Mouse (Mus musculus): ENCODE data around the gene Mvp.

Mvp gene

DNA sequence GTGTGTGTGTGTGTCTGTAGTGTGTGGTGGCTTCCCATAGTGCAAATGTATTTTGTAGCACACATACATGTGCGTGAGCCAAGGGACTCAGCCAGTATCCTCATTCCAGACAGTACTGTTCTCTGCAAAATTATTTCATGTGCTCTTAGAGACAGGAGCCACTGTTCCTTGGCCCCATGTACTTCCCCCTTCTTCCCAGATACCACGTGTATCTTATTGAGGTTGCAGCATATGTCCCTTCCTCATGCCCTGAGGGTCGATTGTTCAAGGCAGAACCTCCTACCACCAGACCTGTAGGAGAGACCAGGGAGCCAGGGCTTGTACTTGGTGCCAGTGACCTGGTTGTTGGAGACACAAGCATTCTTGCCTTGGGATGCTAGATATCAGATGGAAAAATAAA is 59.3 kb downstream of the Mvp start:
- intact Hi-C loops (cut with DNase I) = no loop called here

DNA sequence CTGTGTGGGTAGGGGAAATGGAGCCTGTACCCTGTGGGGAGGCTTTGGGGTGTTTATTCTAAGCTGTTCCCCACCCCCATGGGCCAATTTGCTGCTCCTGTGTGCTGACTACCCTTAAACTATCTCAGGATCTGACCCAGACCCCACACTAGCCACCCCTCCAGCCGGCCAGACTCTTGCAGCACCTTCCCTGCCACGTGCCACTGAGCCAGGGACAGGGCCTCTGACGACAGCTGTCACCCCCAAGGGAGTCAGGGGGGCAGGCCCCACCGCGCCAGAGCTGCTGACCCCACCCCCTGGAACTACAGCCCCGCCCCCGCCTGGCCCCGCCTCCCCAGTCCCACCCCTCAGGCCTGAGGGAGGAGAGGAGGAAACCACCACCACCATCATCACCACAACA is 61.8 kb downstream of the Mvp start:
- intact Hi-C loops (cut with DNase I) = loop anchor here (5.0 kb wide), 1 partner anchor 150 kb away; no protein-coding TSS in a partner anchor

DNA sequence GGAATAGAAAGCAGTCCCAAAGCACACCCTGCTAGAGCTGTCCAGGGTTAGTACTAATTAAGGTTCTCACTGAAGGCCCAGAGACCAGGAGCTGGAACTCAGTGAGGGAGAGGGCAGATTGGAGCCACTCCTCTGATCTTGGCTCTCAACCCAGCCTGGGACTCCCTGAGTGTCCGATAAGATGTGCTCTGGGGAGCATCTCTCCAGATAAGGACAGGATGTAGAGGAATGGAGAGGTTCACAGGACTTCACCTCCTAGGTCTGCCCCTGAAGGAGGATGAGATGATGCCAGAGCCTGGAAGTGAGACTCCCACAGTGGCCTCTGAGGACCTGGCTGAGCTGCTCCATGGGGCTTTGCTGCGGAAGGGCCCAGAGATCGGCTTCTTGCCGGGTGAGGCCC is 62.7 kb downstream of the Mvp start:
- intact Hi-C loops (cut with DNase I) = loop anchor here (5.0 kb wide), 1 partner anchor 151 kb away; no protein-coding TSS in a partner anchor

DNA sequence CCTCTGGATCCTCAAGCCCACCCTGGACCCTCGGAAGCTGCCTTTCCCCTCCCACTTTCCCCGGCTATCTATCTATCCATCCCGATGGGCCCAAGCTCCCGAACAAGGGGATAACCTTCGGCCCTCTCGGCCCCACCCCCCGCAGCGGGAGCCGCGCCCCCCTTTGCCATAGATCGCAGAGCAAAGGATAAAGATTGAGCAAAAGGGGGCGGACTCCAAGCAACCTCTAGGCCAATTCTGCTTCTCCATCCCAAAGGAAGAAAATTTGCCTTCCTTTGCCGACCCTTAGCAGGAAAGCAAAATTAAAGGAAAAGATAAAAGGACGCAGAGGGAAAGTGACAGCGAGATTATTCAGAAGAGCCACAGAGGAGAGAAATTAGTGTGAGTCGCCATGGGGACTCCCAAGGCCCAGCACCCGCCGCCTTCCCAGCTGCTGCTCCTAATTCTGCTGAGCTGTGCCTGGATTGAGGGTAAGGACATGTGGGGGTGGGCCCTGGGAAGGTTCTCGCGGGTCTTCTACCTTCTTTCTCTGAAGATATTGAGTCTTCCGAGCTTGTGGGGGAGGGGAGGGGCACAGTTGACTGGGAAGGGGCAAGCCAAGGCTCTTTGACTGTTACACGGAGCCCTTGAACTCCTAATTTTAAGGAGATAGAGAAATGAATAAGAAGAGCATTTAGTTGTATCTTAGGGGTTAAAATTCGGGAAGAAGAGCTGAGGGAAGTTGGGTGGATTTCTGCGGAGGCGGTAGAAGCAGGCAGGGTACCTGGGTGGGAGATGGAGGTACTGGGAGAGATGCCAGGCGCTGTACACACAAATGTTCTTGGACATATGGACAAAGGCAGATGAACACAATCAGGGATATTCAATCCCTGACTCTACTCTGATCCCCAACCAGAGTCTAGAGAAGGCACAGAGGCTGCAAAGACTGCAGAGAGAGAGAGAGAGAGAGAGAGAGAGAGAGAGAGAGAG is 63.5 kb downstream of the Mvp start:
- intact Hi-C loops (cut with DNase I) = loop anchor here (5.0 kb wide), 1 partner anchor 151 kb away; no protein-coding TSS in a partner anchor

DNA sequence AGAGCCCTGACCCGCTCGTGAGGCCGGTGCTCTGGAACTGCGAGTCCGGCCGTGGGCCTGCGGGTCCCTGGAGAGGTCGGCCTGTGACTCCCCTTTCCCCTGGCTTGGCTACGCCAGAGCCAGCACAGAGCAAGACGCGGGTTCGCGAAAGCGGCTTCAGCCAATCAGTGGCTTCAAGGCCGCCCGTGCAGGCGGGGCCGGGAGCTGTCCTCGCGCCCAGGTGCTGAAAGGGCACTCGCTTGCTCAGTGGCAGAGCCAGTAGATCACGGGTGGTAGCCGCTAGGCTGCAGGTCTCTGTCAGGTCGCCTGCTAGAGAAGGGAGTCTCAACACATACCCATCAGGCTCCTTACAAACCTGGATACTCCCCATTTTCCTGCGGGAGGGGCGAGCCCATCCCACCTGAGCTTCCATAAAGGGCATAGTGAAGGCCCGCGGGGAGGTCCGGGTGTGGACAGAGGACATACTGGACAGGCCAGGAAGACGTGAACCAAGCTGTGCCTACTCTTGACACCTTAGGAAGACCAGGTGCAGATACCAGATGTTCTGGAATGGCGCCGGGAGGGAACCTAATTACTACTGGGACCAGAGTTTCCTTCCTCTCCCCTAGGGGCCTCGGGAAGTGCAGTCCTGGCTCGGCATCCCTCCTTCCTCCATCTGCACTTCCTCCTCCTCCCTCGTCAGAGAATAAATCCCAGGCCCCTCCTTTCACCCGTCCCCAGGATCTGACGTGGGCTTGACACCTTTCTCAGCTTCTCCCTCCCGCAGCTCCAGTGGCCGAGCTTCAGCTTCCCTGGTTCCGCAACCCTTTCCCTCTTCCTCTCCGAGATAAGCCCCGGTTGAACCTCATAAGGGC is 64.4 kb downstream of the Mvp start, which contains the start of gene Sez6l2:
TSS of gene Sez6l2 (plus strand) at position 771 of the 854 bp plus-strand sequence.
- intact Hi-C loops (cut with DNase I) = loop anchor here (5.0 kb wide), 1 partner anchor 152 kb away; no protein-coding TSS in a partner anchor

DNA sequence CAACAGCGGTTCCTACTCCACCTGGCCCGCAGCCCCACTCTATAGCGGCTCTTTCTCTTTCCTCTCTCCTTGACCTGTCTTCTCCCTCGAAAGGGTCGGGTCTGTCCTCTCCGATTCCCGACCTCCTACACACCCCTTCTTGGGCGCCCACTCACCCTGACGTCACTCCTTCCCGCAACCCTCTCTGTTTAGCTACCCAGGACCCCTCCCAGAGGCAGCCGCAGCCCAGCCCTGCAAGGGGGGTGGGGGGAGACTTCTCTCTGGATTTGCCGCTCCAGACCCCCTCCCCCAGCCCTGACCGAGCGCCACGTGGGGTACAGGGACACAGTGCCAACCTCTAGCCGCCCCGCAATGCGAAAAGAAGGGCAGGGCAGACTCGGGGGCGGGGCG is 65.0 kb downstream of the Mvp start, which contains the start of gene Asphd1:
TSS of gene Asphd1 (minus strand) at position 180 of the 390 bp plus-strand sequence.
- intact Hi-C loops (cut with DNase I) = no loop called here

DNA sequence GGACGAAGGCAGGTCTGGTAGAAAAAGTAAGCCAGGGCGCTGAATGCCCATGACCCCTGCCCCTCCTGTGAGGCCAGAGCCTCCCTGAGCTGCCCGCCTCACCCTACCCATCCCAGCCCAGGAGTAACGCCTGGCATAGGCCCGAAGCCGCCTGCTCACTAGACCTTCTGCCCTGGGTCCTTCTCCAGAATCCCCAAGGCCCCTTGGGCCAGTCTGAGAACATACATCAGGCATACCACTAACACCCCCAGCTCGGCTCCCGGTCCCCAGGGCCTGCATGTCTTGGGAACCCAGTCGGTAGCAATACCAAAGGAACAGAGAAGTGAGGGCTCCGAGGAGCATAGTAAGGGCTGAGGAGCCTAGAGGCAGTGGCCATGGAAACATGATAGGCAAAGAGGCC is 65.8 kb downstream of the Mvp start:
- intact Hi-C loops (cut with DNase I) = no loop called here

DNA sequence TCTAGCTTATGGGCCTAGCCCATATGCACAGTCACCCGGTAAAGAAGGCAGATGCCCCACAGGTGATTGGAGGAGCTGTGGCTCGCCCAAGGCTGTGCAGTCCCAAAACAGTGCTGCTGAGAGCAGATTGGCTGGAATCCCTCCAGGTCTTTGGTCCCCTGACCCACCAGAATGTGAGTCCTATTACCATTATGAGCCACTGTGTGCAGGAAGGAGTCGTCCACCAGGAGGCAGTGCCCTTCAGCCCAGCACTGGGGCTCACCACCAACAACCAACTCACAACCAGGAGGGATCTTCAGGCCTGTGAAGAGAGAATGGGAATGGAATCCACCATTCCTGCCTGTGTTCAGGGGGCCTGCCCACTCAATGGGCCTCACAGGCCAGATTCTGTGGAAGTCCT is 67.9 kb downstream of the Mvp start:
- intact Hi-C loops (cut with DNase I) = no loop called here

DNA sequence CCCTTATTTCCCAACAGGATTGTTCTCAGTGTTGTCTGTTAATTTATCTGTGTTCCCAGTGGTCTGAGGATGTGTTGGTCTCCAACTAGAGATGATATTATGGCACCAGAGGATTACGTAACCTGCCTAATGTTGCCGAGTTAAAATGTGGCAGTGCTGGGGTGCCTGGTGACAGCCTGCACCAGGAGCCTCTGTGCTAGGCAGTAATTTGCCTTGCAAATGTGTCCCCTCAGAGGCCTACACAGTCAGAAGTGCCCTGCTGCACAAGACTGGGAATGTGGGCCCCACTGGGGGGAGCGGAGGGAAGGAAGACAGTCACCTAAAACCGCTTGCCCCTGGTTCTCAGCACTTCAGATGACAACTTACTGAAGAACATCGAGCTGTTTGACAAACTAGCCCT is 72.6 kb downstream of the Mvp start:
- intact Hi-C loops (cut with DNase I) = no loop called here

DNA sequence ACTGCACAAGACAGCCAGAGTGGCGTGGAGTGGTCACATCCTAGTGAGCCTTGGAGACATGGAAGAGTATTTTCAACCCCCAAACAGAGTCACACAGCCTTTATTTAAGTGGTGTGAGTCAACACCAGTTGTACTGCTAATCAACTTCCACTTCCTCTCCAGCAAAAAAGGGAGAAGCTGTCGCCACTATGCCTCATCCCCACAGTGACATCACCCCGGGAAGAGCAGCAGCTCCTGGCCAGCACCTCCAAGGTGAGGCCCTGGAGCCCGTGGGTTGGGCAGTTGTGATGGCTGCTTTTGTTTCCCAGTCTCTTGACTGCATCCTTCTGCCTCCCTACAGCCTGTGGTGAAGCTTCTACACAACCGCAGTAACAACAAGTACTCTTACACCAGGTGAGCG is 73.2 kb downstream of the Mvp start:
- intact Hi-C loops (cut with DNase I) = no loop called here

Small RNA genes lying within 50 kb of the gene (microRNA-seq; reads per million reads assigned to microRNA genes)
- 0 reads per million in 2 experiments for gene Gm44343
